Mouse (Mus musculus) G1E (cell line): ENCODE measurements around the gene Mcam. TPM values are rescaled to one million over a fixed set of nuclear protein-coding genes. Genes with fewer than 3 reads are reported as not detected.

Experiments used
- ATAC-seq: 2 replicates; pipeline ENCODE4 v1.8.0; 2016; ENCODE audit warnings: mild to moderate bottlenecking; ENCODE audit not compliant: insufficient number of reproducible peaks, poor library complexity, low FRiP score, severe bottlenecking; ENCODE audit errors: extremely low read depth
- DNase-seq: peaks from one replicate; pipeline ENCODE4 v3.0.0; 2012; ENCODE audit warnings: low spot score
- H3K27me3 ChIP-seq: 2 replicates; pipeline ENCODE4 v1.6.1; 2012; ENCODE audit warnings: mild to moderate bottlenecking, low read length, inconsistent platforms; ENCODE audit not compliant: insufficient read depth
- H3K36me3 ChIP-seq: replicated peaks from 2 replicates; pipeline ENCODE3; 2012; ENCODE audit warnings: mild to moderate bottlenecking, inconsistent platforms
- H3K4me1 ChIP-seq: 2 replicates; pipeline ENCODE4 v1.6.1; 2012; ENCODE audit warnings: low read depth, low read length, inconsistent platforms, mixed read lengths; ENCODE audit not compliant: insufficient read depth
- H3K4me3 ChIP-seq: 2 replicates; pipeline ENCODE4 v1.5.1; 2012; ENCODE audit warnings: low read depth, mild to moderate bottlenecking, inconsistent platforms, low read length, moderate library complexity, mixed read lengths
- H3K9me3 ChIP-seq: replicated peaks from 2 replicates; pipeline ENCODE4 v1.6.1; 2012; ENCODE audit warnings: inconsistent platforms
- CTCF ChIP-seq: IDR thresholded peaks from 2 replicates; pipeline ENCODE4 v1.5.1; 2012; ENCODE audit warnings: low read depth, low read length, inconsistent platforms, mixed read lengths
- GATA1 ChIP-seq: IDR thresholded peaks from 2 replicates; pipeline ENCODE4 v1.6.1; 2012; ENCODE audit warnings: borderline replicate concordance, low read length, inconsistent platforms, mixed read lengths
- GATA2 ChIP-seq: IDR thresholded peaks from 2 replicates; pipeline ENCODE4 v1.6.1; 2012; ENCODE audit warnings: low read depth, low read length, inconsistent platforms, borderline replicate concordance
- POLR2AphosphoS5 ChIP-seq: IDR thresholded peaks from 2 replicates; pipeline ENCODE4 v1.6.1; 2012; ENCODE audit warnings: low read depth, low read length, inconsistent platforms; ENCODE audit not compliant: insufficient replicate concordance
- TAL1 ChIP-seq: conservative IDR thresholded peaks from 2 replicates; pipeline ENCODE4 v1.6.1; 2012; ENCODE audit warnings: low read depth, low read length, inconsistent platforms, mixed read lengths
- polyA plus RNA-seq: library from polyadenylated mRNA; stranded (reverse); fragments of >175 nt; gene quantifications from 2 replicates; pipeline ENCODE4 v1.2.3, GENCODE M21; 2012
- total RNA-seq, 2 experiments: library from RNA; stranded (forward) in 1 of 2; stranded (reverse) in 1 of 2; fragments of 200-1000 nt in 1 of 2; fragments of >200 nt in 1 of 2; fragmentation: Nextera tagmentation in 1 of 2; gene quantifications; 2 replicates each; pipeline ENCODE4 v1.2.3; 2014 to 2017

The Mcam gene
- total and polyA plus RNA-seq, 3 experiments = 0.16 TPM; not detected in 2

DNA sequence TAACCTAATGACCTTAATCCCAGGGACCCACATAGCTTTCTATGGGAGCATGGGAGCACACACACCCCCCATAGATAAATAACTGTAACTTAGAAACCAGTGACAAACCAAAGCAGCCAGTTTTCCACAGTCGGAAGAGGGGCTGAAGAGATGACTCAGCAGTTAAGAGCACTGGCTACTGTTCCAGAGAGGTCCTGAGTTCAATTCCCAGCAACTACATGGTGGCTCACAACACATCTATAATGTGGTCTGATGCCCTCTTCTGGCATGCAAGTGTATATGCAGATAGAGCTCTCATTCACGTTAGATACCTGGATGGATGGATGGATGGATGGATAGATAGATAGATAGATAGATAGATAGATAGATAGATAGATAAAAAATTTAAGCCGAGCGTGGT is 18.1 kb upstream of the Mcam start:
- Histone ChIP-seq H3K9me3 (no peaks in the 10 kb centered on the region), H3K4me3 (no peak overlapping the region), H3K4me1 (peaks cover 13% of the 10 kb centered on the region), H3K36me3 (no peaks in the 10 kb centered on the region), H3K27me3 (peaks cover 19% of the 10 kb centered on the region)
- DNase-seq (no peak), ATAC-seq (no peak)
- TF ChIP-seq GATA2 (no peak), TAL1 (no peak), GATA1 (no peak), CTCF (no peak), POLR2AphosphoS5 (no peak)

DNA sequence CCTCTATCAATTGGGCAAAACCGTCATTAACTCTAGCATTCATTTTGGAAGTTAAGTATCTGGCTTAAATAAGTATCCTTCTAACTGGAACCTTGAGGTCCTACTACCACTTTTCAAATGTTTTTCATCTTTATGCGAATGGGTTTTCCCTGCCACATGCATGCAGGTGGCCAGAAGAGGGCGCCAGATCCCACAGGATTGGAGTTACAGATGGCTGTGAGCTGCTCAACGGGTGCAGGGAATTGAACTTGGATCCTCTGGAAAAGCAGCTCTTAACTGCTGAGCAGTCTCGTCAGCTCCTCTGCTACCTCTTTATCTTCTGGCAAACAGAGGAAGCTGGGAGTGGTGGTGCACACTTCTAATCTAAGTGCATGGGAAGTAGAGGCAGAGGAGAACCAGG is 15.3 kb upstream of the Mcam start:
- H3K4me3 ChIP-seq = no peak overlapping the region
- H3K9me3 ChIP-seq = no peaks in the 10 kb centered on the region
- DNase-seq (no peak), ATAC-seq (no peak)
- H3K4me1 ChIP-seq = peaks cover 8% of the 10 kb centered on the region
- no peak for TF ChIP-seq POLR2AphosphoS5
- peak; percentile 53 for TF ChIP-seq CTCF
- H3K36me3 ChIP-seq = no peaks in the 10 kb centered on the region
- H3K27me3 ChIP-seq = peaks cover 19% of the 10 kb centered on the region

DNA sequence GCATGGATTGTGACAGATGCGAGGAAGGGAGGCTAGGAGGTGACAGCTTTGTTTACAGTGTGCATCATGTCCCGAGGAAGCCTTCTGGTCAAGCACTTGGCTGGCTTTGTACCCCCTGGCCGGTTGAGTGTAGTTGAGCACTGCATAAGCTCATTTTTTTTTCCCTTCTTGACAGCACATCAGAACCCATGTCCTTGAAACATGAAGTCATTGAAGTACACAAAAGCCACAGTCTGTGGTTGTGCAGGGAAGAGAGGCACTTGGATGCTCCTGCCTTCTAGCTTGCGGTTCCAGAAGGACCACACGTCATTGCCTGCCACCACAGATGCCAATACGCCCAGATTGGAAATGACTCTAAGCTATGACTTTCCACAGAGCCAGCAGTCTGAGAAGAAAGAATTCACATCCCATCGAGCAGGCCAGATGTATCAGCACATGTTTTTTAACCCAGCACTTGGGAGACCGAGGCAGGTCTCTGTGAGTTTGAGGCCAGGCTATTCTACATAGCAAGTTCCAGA is 14.3 kb upstream of the Mcam start:
- DNase-seq = no peak
- TF ChIP-seq TAL1 = no peak
- no peaks in the 10 kb centered on the region for H3K9me3 ChIP-seq
- H3K36me3 ChIP-seq = no peaks in the 10 kb centered on the region
- H3K4me1 ChIP-seq = peaks cover 3% of the 10 kb centered on the region; the same call in 1 of the 2 replicates
- no peak for ATAC-seq
- no peak overlapping the region for H3K4me3 ChIP-seq
- peaks cover 19% of the 10 kb centered on the region for H3K27me3 ChIP-seq

GRCm38 (mm10) chr9:44124317-44124716 is 10.0 kb upstream of the Mcam start:
- 0 out of 2 replicates have a peak, but pooled peaks have one; percentile 27 for TF ChIP-seq CTCF
- TF ChIP-seq POLR2AphosphoS5 = no peak
- no peak for TF ChIP-seq TAL1
- no peak for TF ChIP-seq GATA1
- H3K36me3 ChIP-seq = no peaks in the 10 kb centered on the region
- peaks cover 13% of the 10 kb centered on the region for H3K4me1 ChIP-seq
- no peak overlapping the region for H3K4me3 ChIP-seq
- no peak for DNase-seq
- H3K27me3 ChIP-seq = peaks cover 23% of the 10 kb centered on the region
- H3K9me3 ChIP-seq = no peaks in the 10 kb centered on the region
- ATAC-seq = no peak

DNA sequence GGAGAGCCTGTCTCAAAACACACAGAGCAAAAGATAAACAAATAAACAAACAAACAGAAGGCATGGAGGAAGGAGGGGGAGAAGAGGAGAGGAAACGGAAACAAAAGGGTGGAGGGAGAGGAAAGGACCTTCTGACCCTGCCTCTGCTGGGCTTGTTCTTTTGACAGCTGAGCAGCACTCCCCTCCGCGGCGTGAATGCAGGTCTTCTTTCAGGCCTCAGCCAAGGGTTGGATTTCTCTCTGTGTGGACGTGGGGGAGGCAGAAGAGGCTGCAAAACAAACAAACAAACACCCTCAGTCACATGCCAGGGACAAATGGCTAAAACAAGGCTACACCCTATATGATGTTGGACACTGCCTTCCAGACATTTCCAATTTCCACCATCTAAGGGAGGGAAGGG is 9.2 kb upstream of the Mcam start:
- no peak for TF ChIP-seq CTCF
- Histone ChIP-seq H3K27me3 (peaks cover 26% of the 10 kb centered on the region), H3K9me3 (no peaks in the 10 kb centered on the region), H3K4me1 (peaks cover 14% of the 10 kb centered on the region), H3K4me3 (no peak overlapping the region), H3K36me3 (no peaks in the 10 kb centered on the region)
- DNase-seq (no peak), ATAC-seq (no peak)

DNA sequence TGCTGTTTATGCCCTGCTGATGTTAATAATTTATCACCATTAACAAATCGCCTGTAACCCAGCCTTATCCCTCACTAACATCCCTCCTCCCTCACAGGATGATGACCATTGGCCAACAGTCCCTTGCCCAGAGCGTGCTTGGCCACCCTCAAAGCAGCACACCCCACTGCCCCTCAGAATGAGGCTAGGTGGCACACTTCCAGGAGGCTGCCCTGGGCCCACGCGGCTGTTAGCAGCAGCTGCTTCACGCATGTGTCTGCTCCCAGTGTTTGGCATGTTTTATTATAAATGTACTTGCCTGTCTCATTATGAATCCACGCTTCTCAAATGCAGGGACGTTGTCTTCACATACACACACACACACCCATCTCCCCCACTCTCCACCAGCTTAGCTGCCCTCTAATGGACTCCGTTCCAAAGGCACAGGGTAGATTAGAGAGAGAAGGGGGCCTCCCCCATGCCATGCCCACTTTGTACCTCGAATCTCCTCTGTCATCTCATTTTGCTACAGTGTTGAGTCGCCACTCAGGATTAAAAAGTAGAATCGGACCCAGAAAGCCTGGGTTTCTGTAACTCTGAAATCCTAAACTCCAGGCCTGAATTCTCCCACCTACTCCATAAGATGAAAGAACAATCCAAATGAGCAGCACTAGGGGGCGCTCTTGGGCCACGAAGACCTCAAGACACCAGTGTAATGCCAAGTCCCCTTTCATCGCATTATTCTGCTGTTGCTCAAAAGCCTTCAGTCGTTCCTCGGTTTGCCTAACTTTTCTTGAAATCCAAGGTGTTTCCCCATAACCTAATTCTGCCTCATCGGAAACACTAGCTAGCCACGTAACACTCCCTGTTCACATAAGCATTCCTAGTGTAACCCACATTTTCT is 8.5 kb upstream of the Mcam start:
- Histone ChIP-seq H3K4me1 (peaks cover 21% of the 10 kb centered on the region), H3K36me3 (no peaks in the 10 kb centered on the region), H3K9me3 (no peaks in the 10 kb centered on the region), H3K4me3 (no peak overlapping the region), H3K27me3 (peaks cover 27% of the 10 kb centered on the region)
- peak; percentile 66 for DNase-seq
- no peak for ATAC-seq
- no peak for TF ChIP-seq GATA1
- TF ChIP-seq CTCF = peak; percentile 84

- no peak overlapping the region for H3K4me3 ChIP-seq
- H3K4me1 ChIP-seq = peaks cover 23% of the 10 kb centered on the region
- H3K9me3 ChIP-seq = no peaks in the 10 kb centered on the region
- ATAC-seq (no peak), DNase-seq (no peak)
- peaks cover 34% of the 10 kb centered on the region for H3K27me3 ChIP-seq
- no peak for TF ChIP-seq TAL1
- no peak for TF ChIP-seq GATA2
- no peak for TF ChIP-seq CTCF
- no peak for TF ChIP-seq POLR2AphosphoS5
- TF ChIP-seq GATA1 = no peak
- no peaks in the 10 kb centered on the region for H3K36me3 ChIP-seq
Observed at GRCm38 (mm10) chr9:44126746-44127145, 7.5 kb upstream of the Mcam start.
